Mouse (Mus musculus): ENCODE data around the gene Dis3l.

DNA sequence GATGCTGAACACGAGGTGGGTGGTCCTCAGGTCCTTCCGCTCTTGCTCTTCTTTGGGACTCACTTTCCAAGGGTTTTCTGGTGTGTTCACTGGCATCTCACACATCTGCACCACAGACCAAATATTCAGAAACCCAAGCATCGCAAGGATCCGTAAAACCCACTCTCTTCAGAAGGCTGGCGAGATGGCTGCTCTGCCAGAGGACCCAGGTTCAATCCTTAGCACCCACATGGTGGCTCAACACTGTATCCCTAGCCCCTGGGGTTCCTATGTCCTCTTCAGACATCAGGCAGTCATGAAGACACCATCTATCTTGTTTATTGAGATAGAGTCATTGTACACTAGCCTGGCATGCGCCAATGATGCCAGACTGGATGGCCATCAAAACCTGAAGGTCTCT lies 26.4 kb downstream of the Dis3l start:
- TF ChIP-seq CTCF (IDR thresholded peaks at IDR 0.05) = no peak
- no peak for TF ChIP-seq EP300 (IDR thresholded peaks at IDR 0.05)

All from lung, postnatal 0 days (tissue).